Mouse (Mus musculus): ENCODE results near the gene Rapsn. TPM values are rescaled to one million over a fixed set of nuclear protein-coding genes. Genes with fewer than 3 reads are reported as not detected.
A peak's percentile ranks its signal among the peaks of the same experiment; 100 is the strongest.

Rapsn gene
- total RNA-seq, 2 experiments from 2014 or later, result 16.4 to 16.7 TPM

DNA sequence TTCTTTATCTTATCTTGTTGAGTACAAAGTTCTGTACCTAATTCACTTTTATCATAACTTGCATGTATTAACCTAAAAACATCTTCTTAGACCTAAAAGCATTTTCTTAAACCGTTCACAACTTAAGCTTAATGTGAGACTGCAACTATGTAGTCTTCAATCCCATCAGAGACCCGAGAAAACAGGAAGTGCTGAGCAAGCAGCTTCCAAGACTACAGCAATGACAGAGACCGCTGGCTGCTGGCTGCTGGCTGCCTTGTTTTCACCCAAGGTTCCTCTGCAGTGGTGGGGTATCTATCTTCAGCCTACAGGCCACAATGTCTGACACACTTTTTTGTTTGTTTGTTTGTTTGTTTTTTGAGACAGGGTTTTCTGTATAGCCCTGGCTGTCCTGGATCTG is 16.5 kb downstream of the Rapsn start:
- no peak for DNase-seq (ENCODE audit: low spot score)

DNA sequence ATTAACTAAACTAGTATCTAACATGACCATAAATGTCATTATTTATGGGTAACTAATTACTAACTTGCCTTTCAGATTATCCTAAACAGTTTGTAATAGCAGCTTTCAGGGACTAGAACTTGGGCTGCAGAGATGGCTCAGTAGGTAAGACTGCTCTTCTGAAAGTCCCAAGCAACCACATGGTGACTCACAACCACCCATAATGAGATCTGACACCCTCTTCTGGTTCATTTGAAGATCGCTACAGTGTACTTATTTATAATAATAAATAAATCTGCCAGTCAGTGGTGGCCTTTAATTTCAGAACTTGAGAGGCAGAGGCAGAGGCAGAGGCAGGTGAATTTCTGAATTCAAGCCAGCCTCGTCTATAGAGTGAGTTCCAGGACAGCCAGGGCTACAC is 17.3 kb downstream of the Rapsn start:
- DNase-seq (ENCODE audit: low spot score), result no peak
- intact Hi-C loops (cut with DNase I), result no loop called here

More for the DNA sequence above, 16.5 kb downstream of the Rapsn start:
- intact Hi-C loops (cut with DNase I), result no loop called here

DNA sequence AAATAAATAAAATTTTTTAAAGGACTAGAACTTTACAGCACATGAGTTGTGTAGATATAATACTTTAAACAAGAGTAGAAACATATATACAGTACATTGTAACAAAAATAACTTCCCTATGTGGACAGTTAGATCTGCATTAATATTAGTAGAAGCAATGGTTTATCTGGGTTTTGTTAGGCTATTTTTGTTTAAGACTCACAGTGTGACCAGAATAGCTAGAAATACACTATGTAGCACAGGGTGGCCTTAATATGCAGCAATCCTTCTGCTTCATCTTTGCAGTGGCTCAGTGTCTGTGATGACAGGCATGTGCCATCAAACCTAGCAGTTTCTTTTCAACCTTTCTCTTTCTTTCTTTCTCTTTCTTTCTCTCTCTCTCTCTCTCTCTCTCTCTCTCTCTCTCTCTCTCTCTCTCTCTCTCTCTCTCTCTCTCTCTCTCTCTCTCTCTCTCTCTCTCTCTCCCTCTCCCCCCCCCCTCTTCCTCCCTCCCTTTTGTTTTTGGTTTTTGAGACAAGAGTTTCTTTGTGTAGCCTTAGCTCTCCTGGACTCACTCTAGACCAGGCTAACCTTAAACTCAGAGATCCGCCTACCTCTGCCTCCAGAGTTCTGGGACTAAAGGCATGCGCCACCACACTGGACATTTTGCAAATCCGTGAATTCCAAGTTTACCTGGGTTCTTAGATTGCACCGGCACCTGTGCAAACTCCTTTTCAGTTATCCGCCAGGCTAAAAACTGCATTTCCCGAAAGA is 17.9 kb downstream of the Rapsn start:
- intact Hi-C loops (cut with DNase I), result no loop called here

DNA sequence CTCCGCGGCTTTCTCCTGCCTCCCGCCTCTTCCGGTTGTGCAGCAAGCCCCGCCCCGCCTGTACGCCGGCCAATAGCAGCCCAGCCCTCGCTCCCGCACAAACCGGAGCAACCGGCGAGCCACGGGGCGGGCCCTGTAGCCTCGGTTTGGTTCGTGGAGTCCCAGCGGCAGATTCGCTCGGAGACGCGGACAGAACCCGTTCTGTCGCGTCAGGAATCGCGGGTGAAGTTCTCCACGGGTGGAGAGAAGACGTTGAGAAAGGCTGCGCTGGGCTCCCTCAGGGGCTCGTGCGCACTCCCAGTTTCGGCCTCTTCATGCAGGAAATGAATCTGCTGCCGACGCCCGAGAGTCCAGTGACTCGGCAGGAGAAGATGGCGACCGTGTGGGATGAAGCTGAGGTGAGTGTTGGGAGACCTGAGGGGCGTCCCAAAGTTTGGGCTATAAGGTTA is 18.5 kb downstream of the Rapsn start, which contains the start of gene Psmc3:
Psmc3 (plus strand) TSS at position 76 of the 449 bp plus-strand sequence.
- intact Hi-C loops (cut with DNase I), result loop anchor here (1.0 to 2.0 kb wide), 2 partner anchors 113 to 137 kb away; partner anchors contain the start of gene Celf1
- peak; percentile 94 for DNase-seq (ENCODE audit: low spot score)

More for the DNA sequence above, 17.9 kb downstream of the Rapsn start:
- no peak for DNase-seq (ENCODE audit: low spot score)

DNA sequence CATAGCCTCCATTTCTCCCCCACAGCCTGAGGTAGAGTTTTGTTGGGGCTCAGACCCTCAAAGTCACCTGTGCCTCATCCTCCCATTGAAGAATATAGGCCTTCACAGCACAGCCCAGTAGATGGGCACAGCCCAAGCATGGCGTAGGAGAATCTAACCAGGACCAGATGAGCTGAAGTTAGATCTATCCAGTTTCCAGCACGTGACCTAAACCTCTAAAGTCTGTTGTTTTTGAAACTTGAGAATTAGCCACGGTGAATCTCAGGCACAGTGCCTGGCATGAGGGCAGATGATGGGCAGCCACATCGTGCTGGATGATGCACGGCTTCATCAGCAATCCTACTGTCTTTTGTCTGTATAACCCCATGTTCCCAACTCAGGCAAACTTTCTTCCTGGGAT is 23.0 kb downstream of the Rapsn start:
- no peak for DNase-seq (ENCODE audit: low spot score)
- intact Hi-C loops (cut with DNase I), result loop anchor here (5.0 kb wide), 1 partner anchor 41 kb away; no protein-coding TSS in a partner anchor

DNA sequence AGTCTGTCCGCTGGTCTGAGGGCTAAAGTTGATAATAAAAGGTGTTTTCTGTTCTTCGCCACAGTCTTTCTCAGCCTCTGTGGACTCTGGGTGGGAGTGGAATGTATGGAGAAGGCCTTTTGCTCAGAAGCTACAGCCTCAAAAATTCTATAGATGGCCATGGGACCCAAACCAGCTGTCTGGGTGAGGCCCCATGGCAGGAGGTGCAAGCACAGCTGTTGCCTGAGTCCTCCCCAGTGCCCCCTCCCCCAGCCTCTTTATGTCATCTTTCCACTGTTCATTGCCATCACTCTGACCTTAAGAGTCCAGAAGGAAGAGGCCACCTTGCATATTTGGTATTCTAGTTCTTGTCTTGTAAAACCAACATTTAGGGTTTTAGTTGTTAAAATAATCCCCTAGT is 24.0 kb downstream of the Rapsn start:
- intact Hi-C loops (cut with DNase I), result loop anchor here (5.0 kb wide), 1 partner anchor 42 kb away; no protein-coding TSS in a partner anchor
- no peak for DNase-seq (ENCODE audit: low spot score)

DNA sequence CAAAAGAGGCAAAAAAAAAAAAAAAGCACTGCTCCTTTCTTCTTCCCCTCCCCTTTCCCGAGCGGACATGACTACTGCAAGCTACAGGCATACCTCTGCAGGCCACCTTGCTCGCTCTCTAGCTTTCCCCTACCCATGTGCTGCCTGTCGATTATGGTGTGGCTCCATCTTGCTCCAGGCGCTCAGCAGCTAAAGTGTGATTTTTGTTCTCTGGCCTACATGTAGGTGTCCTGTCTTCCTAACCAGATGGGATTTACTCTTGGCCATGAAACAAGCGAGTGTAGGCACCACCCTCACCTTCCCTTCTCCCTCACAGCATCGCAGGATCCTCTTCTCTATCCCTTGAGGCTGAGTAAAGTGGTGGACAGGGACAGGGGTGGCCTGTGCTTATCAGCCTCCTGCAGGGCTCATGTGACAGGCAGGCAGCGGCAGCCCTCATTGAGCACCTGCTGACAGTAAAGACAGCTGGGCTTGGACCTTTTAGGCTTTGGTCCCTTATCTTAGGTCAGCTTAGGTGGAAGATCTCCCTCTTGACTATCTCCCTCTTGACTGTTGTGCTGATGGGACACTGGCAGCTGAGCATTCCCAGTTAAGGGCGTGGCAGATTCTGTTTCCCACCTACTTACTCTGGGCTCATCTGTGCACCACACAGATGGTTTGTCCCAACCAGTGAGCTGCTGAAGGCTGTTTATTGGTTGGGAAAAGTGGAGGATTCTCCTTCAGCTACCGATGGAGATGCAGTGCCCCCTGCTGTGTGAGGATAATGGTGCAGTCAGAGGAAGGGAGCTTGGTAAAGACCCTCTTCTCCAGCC is 25.3 kb downstream of the Rapsn start:
- intact Hi-C loops (cut with DNase I), result loop anchor here (1.0 to 10.0 kb wide), 2 partner anchors 194 to 316 kb away; partner anchors contain the start of gene Fnbp4
- DNase-seq (ENCODE audit: low spot score), result no peak

DNA sequence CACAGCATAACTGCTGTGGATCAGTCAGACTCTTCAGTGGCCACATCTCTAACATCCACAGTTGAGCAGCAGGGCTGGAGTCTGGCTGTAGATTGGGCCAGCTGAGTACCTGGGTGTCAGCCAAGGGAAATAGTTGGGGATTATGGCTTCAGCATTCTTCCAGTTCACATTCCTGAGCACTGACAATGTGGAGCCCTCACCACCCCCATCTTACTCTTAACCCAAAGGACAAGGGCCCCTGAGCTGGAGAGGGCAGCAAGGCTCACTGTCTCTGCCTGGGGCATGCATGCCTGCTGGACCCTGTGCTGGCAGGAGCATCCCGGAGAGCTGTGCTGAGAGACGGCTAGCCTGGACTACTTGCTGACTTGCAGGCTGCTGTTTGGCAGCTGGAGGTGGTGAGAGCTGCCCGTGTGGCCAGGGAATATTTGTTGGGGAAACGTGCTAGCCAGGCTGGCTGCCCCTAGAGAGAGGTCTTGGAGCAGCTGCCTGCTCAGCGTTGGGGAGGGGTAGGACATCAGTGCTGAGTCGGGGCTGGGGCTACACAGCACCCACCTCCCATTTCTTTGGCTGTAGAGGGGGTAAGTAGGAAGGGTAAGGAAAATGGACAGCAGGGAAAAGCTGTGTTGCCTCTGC is 26.5 kb downstream of the Rapsn start:
- intact Hi-C loops (cut with DNase I), result loop anchor here (1.0 to 10.0 kb wide), 2 partner anchors 196 to 317 kb away; partner anchors contain the start of gene Fnbp4
- no peak for DNase-seq (ENCODE audit: low spot score)

DNA sequence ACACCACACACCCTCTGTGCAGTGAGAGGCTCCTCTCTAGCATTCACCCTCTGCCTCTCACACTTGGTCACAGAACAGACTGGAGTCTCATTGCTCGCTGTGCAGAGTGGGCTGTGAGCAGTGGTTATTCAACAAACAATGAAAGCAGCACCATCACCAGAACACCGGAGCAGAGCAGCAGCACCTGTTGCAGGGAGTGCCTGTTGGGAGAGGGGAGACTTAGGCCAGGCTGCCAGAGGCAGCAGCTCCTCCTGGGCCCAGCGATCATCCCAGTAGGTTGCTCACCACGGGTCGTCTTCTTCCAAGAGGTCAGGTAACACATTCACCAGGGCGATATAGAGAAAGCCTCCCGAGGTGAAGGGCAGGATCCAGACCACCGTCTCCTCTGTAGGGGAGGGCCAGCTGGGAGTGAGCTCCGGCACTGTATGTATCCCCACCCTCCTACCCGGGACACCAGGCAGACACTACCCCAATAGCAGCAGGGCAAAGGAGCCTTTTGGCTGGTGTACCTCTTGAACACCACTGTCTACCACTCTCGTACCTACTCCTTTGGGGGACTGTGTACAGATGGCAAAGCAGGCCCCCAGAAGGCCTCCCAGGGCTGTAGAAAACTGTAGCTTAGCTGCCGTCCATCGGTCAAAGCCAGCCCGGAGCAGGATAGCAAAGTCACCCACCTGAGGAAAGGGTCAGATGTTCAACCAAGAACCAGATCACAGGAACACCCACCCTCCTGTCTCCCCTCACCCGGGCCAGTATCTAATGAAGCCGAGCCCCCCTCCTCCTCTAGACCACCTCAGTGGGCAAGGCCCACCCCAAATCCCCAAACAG is 27.6 kb downstream of the Rapsn start:
- DNase-seq (ENCODE audit: low spot score), result no peak
- intact Hi-C loops (cut with DNase I), result loop anchor here (10.0 kb wide), 1 partner anchor 318 kb away; the partner anchor contains the start of gene Fnbp4

DNA sequence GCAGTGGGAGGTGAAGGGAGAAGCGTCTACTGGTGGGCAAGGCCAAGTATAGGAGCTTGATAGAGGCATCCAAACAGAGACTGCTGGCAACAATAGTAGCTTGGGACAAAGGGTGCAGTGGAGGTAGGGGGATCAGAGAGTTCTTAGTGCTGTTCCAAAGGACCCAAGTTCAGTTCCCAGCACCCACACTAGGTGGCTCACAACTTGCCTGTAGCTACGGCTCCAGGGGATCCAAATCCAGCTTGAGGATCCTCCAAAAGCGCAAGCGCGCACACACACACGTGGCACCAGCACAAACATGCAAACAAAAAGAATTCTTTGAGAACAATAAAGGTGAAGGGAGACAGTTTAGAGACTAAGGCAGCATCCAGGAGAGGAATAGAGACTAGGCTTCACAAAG is 28.8 kb downstream of the Rapsn start:
- intact Hi-C loops (cut with DNase I), result loop anchor here (10.0 kb wide), 1 partner anchor 319 kb away; the partner anchor contains the start of gene Fnbp4

DNA sequence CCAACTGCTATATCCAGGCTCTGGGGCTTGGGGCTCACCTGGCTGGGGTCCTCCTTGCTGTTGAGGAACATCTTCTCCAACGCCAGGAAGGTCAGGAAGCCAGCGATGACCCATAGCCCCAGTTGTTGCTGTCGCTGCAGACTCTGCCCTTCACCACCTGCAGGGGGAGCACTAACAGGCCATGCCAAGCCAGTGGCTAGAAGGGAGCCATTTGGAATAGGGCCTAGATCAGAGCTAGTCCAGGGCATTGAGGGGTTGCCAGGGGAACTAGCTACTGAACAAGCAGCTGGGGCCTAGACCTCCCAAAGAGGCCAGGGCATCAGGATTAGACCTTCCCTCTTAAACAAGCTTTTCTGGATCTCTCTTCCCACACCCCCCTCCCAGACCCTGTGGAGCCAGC is 30.1 kb downstream of the Rapsn start:
- intact Hi-C loops (cut with DNase I), result loop anchor here (5.0 to 10.0 kb wide), 2 partner anchors 148 to 321 kb away; partner anchors contain the start of gene Fnbp4
- no peak for DNase-seq (ENCODE audit: low spot score)

More for the DNA sequence above, 28.8 kb downstream of the Rapsn start:
- DNase-seq (ENCODE audit: low spot score), result no peak

DNA sequence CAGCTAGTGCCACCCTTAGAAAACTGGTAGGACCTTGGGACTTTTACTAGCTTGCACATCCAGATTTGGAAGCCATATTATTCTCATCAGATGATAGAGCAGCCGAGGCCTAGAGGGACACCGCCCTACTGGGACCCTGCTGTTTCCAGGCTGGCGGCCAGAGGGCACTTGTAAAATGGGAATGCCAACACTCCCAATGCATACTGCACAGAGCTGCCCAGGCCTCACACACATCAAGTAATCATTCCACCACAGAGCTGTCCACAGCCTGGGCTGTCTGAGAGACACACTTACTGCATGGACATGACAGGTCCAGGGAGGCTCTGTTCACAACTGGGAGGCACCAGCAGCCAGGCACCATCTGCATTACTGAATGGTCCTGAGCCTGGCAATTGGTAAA is 31.0 kb downstream of the Rapsn start:
- intact Hi-C loops (cut with DNase I), result loop anchor here (5.0 to 10.0 kb wide), 2 partner anchors 149 to 322 kb away; partner anchors contain the start of gene Fnbp4
- DNase-seq (ENCODE audit: low spot score), result no peak

DNA sequence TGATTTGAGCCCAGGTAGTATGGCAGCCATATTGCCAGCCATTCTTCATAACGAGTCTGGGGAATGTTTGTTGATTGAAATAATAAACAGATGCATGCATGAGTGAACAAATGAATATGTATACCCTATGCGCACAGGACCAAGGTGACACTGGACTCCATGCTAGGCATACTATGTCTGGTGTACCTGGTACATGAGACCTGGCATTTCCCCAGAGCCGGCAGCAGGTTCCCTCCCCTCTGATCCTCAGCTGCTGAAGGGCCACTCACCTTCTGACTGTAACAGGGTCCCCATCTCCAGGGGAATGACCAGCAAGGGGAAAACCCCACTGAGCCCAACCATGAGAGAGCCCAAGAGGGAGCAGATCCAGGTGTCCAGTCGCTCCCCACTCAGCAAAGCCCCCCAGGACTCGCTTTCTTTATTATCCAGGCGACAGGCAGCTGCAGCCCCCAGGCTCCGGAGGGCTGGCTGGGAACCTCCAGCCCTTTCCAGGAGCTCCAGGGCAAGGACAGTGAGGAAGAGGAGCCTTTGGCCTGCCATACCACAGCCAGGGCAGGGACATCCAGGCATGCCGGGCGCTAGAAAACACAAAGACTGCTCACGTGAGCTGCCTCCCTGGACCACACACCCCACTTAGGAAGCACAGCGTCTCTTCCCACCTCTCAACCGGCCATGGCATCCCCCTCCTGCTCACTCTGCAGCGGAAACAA is 32.9 kb downstream of the Rapsn start:
- no peak for DNase-seq (ENCODE audit: low spot score)
- intact Hi-C loops (cut with DNase I), result loop anchor here (5.0 to 10.0 kb wide), 2 partner anchors 151 to 324 kb away; partner anchors contain the start of gene Fnbp4

DNA sequence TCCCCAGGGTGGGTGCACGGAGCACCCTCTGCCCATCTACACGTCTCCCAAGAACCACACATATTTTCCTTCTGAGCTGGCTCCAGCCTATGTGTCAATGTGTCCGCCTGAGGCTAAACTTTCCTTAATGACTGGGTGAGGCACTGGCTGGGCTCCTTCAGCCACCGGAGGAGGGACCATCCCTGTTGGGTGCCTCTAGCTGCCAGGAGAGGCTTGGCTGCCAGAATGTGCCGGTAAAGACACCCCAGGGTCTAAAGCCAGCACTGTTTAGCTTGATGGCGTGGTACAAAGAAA is 33.4 kb downstream of the Rapsn start:
- no peak for DNase-seq (ENCODE audit: low spot score)
- intact Hi-C loops (cut with DNase I), result loop anchor here (5.0 to 10.0 kb wide), 2 partner anchors 152 to 324 kb away; partner anchors contain the start of gene Fnbp4

DNA sequence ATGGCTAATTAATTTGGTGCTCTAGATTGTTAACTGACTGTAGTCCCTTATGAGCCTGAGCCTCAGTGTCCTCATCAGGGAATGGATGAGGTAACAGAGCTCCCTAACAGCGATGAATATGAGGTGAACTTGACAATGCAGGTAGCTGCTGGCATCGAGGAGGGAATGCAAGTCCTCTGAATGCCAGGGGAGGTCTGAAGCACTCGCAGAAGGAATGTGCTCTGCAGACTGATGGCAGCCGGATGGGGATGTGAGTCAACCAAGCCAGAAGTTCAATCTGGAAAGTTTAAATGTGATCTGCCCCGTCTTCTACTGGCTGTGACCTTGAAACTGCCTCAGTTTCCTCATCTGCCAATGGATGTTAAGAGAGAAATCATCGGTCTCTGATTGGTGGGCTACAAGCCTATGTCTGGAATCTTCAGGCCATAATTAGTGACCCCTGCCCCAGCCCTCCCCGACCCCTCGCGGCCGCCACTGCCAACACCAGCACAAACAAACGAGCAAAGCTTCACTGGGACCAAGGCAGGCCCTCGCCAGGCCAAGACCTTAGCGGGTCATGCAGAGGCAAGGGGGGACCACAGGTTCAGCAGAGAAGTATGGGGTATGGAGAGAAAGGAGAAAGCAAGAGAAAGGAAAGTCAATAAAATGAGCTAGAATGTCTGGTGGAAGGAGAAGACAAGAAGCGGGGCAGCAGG is 34.0 kb downstream of the Rapsn start:
- DNase-seq (ENCODE audit: low spot score), result no peak
- intact Hi-C loops (cut with DNase I), result loop anchor here (5.0 to 10.0 kb wide), 2 partner anchors 152 to 325 kb away; partner anchors contain the start of gene Fnbp4

DNA sequence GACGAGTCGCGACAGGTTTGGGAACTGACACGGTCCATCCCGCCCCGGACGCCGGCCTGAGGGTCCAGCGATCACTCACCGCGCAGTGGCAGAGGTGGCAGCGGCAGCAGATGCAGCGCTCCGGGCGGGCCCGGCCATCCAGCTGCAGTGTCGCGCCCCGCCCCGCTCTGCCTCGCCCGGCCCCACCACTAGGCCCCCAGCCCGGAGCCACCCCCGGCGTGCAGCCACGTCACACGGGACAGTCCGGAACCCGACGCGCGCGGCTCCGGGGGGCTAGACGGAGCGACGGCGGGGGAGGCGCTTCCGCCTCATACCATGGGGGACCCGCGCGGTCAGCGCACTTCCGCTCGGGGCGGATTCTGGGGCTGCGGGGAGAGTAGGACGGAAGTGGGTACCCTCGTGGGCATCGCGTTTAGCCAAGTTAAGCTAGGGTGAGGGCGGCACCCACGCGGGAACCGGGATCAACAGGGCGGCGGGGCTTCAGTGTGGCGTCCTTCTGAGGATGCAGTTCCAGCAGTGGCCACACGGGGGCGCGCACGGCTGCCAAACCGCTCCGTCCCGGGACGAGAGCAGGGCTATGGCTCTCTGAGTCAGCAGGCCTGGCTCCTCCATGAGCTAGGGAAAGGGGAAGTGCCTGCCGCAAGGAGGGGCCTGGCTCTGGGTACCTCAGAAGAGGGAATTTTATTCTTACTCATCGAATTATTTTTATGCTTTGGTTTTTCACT is 34.8 kb downstream of the Rapsn start, which contains the start of gene Slc39a13:
Slc39a13 (minus strand) TSS at position 342 of the 725 bp plus-strand sequence.
- intact Hi-C loops (cut with DNase I), result loop anchor here (1.0 to 5.0 kb wide), 2 partner anchors 31 to 127 kb away; no protein-coding TSS in a partner anchor
- peak; percentile 95 for DNase-seq (ENCODE audit: low spot score)

DNA sequence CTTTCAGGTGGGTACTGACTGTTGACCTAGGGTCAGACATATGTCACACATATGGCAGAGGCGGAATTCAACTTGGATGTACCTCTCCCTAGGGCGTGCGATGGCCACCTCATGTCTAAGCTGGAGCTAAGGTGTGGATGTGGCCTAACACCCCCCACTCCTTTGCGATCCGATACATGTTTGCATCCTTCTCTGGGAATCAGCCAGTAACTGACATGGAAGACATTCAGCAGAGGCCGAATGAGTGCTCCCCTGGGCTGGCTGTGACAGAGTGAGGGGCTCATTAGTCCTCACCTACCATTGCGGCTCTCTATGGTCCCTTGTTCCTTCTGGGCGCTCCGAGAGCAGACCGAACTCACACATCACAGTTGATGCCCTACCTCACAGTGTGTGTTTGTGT is 35.6 kb downstream of the Rapsn start:
- intact Hi-C loops (cut with DNase I), result loop anchor here (5.0 kb wide), 1 partner anchor 126 kb away; no protein-coding TSS in a partner anchor
- no peak for DNase-seq (ENCODE audit: low spot score)

Measured in heart, postnatal 25 days (tissue).